Mouse (Mus musculus): ENCODE measurements at regions not wholly inside any gene's neighbourhood (a gene's known extent, or its start where the extent isn't known, plus 50 kb on each side); places are given as distances from the start of the nearest gene placed in this dataset.
"Not testable (repeated sequence)": the region's sequence is repeated elsewhere in the genome, so short reads cannot be mapped to it uniquely, and the experiment has no call there.

GRCm38 (mm10) chr1:88752332-88752731 lies 50.3 kb upstream of the Arl4c start:
- no peak for DNase-seq

DNA sequence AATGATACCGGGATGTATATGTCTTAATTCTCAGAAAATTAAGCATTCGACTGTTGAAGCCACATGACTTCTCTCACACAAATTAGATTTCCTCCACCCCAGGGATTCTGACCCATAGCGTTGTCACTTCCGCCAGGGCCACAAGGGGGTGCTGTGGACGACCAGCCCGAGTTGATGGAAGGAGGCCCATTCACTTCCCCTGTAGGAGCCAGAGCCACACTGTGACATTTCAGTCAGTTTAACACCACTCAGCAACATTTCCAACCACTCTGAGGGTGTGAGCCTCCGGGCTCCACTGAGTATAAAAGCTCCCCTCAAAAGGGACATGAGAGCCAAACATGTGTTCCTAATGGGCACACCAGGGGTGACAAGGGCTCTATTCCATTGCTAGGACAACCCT lies 54.6 kb upstream of the Arl4c start:
- DNase-seq, result peak; percentile 48

- no peak for DNase-seq
Measured at GRCm38 (mm10) chr1:88757162-88757561, 55.1 kb upstream of the Arl4c start.

GRCm38 (mm10) chr1:88757746-88758145 lies 55.7 kb upstream of the Arl4c start:
- no peak for DNase-seq

GRCm38 (mm10) chr1:88760643-88761042 lies 58.6 kb upstream of the Arl4c start:
- DNase-seq, result no peak

DNA sequence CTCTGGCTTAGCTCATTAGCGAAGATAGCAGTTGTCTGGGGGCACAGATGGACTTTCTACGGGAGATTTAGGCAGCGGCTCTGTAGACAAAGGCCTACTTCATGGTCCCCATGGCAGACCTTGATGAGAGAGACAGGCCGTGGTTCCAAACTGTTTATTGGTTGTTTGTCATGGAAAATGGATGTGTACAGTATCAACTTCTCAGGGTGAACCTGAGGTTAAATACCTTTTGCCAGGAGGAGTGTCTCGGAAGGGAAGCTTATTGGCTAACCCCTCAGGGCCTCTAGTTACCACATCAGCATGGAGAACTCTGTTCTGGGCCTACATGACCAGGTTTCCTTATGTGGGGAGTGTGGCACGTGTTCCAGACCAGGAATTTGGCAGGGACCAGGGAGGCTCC lies 59.1 kb upstream of the Arl4c start:
- DNase-seq, result no peak

GRCm38 (mm10) chr1:88763725-88764364 lies 61.8 kb upstream of the Arl4c start:
- DNase-seq, result no peak

GRCm38 (mm10) chr1:88764478-88764877 lies 62.5 kb upstream of the Arl4c start:
- no peak for DNase-seq

GRCm38 (mm10) chr1:88777009-88777408 lies 75.0 kb upstream of the Arl4c start:
- no peak for DNase-seq

- DNase-seq, result peak; percentile 76
Measured at GRCm38 (mm10) chr1:88780262-88780661, 78.2 kb upstream of the Arl4c start.

DNA sequence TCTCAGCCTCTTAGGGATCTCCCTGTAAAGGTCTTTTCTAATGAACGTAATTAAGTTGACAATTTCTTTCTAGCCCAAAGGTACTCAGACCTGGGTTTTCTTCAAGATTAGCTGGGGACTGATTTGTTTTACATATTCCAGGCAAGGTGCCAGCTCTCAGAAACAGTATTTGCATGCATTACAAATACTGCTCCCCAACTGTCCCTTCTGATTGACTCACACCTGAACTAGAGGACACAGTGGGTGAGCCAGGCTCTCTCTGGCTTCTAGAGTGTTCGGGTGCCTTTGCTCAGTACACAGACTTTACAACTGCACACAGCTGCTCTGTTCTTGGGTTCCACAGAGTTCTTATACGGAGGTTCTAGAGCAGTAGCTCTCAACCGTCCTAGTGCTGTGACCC lies 81.1 kb upstream of the Arl4c start:
- DNase-seq, result no peak

DNA sequence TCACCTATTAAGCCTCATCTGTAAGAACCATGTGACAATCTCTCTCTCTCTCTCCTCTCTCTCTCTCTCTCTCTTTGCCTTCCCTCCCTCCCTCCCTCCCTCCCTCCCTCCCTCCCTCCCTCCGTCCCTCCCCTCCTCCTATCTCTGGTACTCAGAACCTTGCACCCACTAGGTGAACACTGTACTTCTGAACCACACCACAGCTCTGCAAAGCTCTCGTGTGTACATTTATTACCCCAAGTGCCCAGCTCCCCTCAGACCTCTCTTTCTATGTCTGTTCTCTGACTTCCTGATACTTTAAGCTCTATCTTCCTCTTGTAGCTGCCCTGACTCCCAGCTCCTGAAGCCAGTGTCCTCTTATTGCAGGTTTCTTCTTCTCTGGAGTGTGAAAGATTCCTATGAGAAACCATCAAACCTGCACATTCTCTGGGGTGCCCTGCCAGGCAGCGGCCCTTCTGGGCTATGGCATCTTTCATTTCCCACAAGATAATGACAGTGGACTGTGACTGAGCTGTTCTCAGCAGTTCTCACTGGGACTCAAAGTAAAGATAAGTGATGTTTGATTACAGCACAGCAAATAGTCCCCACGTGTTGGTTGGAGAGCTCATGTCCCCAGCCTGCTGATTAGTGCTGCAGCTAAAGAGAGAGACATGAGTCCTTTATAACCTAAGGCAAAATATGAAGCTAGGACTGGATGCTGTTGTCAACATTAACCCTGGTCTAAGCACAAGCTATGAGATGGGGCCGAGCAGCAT lies 83.0 kb upstream of the Arl4c start:
- DNase-seq, result no peak

DNA sequence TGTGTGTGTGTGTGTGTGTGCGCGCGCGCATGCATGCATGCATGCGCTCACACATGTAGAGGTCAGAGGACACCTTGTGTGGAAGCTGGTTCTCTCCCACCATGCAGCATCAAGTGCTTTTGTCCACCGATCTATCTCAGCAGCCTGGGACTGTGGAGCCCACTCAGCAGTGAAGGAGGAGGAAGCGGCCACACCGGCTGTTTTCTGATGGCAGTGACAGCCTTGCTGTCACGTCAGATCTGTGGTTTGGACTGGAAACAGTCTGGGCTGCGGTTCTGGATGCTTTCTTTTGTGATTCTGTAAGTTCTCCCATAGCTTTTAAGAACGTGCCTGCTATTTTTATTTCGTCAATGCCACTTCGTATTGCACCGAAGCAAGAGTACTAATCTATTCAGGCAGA lies 84.0 kb upstream of the Arl4c start:
- DNase-seq, result no peak

DNA sequence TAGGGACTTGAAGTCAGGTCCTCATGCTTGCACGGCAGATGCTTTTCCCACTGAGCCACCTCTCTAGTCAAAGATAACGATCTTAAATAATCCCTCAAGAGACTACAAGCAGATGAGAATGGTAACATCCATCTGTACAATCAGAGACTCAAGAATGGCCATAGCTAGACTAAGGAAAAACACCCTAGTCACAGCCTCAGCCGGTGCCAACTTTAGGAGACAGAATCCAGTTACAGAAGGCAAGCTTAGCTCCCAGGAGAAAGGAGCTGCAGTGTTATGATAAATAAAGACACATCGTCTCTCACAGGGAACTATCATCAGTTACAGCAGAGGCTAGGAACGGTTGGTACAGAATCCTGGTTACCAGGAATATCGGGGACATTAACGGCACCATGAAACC lies 88.7 kb upstream of the Arl4c start:
- no peak for DNase-seq

GRCm38 (mm10) chr1:88794926-88795325 lies 92.9 kb upstream of the Arl4c start:
- DNase-seq, result peak; percentile 72

GRCm38 (mm10) chr1:88798473-88798872 lies 96.5 kb upstream of the Arl4c start:
- no peak for DNase-seq

GRCm38 (mm10) chr1:88798874-88799273 lies 96.9 kb upstream of the Arl4c start:
- DNase-seq, result no peak

DNA sequence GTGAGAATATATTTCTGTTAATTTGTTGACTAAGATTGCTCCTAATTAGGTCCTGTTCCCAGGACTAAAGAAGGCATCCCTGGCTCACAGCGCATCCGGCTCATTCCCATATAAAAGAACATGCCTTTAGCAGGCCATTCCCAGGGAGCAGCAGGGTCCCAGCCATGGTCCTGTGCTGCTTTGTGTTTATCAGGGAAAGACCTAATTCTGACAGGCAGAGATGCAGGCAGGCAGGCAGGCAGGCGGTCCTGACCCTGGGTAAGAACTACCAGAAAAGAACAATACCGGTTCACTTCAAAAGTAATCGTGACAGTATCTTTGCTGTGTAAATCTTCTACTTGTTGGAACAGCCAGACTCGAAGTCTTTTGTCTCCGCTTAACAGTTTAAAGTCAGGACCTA lies 97.3 kb upstream of the Arl4c start:
- DNase-seq, result no peak

DNA sequence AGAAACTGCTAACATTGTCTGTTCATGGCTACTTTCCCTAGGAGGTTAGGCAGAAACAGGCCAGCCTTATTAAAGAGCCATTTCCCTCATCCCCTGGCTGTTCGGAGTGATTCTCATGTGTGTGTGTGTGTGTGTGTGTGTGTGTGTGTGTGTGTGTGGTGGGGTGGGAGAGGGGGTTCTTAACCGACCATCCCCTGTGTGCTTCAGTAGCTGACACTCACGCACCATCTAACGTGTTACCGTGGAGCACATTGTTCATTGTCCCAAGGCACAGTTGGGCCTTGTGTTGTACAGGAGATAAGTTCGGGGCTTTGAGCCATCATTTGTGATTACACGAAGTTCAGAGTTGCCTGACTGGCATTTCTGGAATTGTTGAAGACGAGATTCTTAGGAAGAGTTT lies 97.8 kb upstream of the Arl4c start:
- DNase-seq, result no peak

- DNase-seq, result no peak
Measured at GRCm38 (mm10) chr1:88800411-88800810, 98.4 kb upstream of the Arl4c start.

- DNase-seq, result not testable (repeated sequence)
Measured at GRCm38 (mm10) chr1:88801151-88801550, 99.1 kb upstream of the Arl4c start.

DNA sequence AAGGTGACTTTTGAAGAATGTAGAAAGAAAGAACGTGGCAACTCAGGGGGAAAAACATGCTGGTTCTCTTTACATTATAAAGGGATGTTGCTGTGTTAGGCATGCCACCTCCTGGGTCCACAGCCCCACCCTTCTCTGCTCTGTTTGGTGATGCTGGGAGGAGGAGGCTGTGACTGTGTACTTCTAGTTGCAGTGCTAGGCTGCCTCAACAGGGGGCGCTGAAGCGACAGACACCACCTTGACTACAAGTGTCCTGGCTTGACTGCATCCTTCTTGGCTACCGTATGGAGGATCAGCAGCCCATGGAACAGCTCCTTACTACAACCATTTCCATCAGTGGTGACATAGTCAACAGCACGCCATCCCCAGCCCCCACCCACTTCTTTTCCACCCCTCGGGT lies 104.9 kb upstream of the Arl4c start:
- DNase-seq, result peak; percentile 23

DNA sequence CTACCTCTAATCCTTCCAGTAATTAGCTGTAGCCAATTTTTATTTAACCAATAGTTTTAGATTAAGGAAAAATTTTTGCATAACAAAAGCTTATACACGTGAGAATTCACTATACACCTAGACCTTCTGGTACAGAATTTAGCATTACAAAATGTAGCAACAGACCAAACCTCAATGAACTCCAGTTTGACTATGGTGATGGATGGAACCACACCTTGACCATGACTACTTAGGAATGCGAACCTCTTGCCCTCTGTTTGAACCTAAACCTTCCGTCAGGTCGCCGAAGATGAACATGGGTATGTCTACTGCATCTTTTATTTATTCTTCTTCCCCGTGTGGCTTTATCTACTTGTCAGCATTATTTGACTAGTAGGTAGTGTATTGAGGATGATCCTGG lies 105.9 kb upstream of the Arl4c start:
- no peak for DNase-seq

- DNase-seq, result no peak
Measured at GRCm38 (mm10) chr1:88808508-88808907, 106.5 kb upstream of the Arl4c start.

DNA sequence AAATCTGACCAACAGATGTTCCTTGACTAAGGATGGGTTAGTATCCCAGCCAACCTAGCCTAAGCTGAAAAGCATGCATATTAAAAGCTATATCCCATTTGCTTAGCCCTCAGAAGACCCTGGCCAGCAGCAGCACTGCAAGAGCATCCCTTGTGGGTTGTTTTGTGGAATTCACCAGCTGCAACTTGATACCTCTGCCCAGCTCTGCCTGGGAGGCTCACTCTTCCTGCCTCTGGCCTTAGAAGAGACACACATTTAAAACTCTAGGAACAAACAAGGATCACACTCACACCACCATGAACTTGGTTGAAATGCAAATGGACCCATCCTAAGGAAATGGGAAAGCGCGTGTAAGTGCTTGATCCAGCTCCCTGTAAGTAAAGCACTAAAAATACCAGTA lies 107.7 kb upstream of the Arl4c start:
- no peak for DNase-seq
